Comparison of ENCODE assay signal across 8 mouse cellular contexts in the genomic region with DNA sequence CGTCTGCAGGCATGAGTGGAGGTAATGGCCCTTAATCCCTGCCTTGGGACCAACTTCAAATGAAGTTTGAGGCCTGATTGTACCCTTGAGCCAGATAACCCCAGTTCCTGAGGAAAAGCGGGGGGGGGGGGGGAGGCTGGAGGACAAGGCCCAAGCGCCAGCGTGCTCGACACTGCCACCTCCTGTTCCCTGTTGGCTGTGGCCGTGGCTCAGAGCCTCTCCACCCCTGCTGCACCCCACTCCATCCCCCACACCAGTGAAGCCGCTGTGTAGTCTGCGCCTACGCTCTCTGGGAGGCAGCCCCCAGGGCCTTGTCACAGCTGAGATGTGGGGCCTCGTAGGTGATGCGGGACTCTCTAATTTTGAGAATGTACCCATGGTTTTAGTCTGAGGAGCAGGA. TPM values are rescaled to one million over a fixed set of nuclear protein-coding genes. Genes with fewer than 3 reads are reported as not detected.
DNase-seq lines count a peak whose midpoint lies in the region; ATAC-seq and TF ChIP-seq lines count a peak whose summit lies in the region.

No protein-coding gene starts in this region.

- H3K4me3 ChIP-seq in embryonic facial prominence, embryonic 11.5 days (ENCODE audit: low read depth, low read length) = no peak overlapping the region
- H3K4me3 ChIP-seq in midbrain, postnatal 0 days (ENCODE audit: low read depth, low read length) = no peak overlapping the region

- no peaks in the 10 kb centered on the region for H3K27me3 ChIP-seq in embryonic facial prominence, embryonic 11.5 days (ENCODE audit: control insufficient read depth, insufficient read depth, low read length)
- no peaks in the 10 kb centered on the region for H3K27me3 ChIP-seq in midbrain, postnatal 0 days (ENCODE audit: insufficient read depth, low read length)

- no peak overlapping the region for H3K27ac ChIP-seq in embryonic facial prominence, embryonic 11.5 days (replicated peaks; ENCODE audit: low read depth, low read length)
- H3K27ac ChIP-seq in midbrain, postnatal 0 days (ENCODE audit: low read depth, low read length) = no peak overlapping the region; the same call in 1 of the 2 replicates

- no peak overlapping the region for H3K4me2 ChIP-seq in embryonic facial prominence, embryonic 11.5 days (ENCODE audit: low read depth, low read length)
- no peak overlapping the region for H3K4me2 ChIP-seq in midbrain, postnatal 0 days (ENCODE audit: low read depth, low read length, poor library complexity, severe bottlenecking)

- peaks cover 3% of the 10 kb centered on the region for H3K36me3 ChIP-seq in embryonic facial prominence, embryonic 11.5 days (replicated peaks; ENCODE audit: control insufficient read depth, insufficient read depth, low read depth, low read length)
- peaks cover 25% of the 10 kb centered on the region for H3K36me3 ChIP-seq in midbrain, postnatal 0 days (ENCODE audit: insufficient read depth, low read length)

- ATAC-seq in embryonic facial prominence, embryonic 11.5 days (replicated peaks; ENCODE audit: insufficient number of reproducible peaks, low FRiP score, low TSS enrichment, low read depth) = peak; percentile 32; the same call in 1 of the 2 replicates
- ATAC-seq in midbrain, postnatal 0 days (ENCODE audit: low FRiP score) = peak; percentile 45; the same call in 1 of the 2 replicates

- DNase-seq in left cerebral cortex, adult 18-20 months (ENCODE audit: low spot score in 2 of 2) = peak; percentile 71 to 76
- DNase-seq in left cerebral cortex, adult 11 months (ENCODE audit: low spot score) = no peak
- DNase-seq in embryonic facial prominence, embryonic 11.5 days (ENCODE audit: low spot score) = peak; percentile 71
- DNase-seq in heart, adult 8-10 months (ENCODE audit: low spot score) = peak; percentile 50
- peak; percentile 76 for DNase-seq in kidney, adult 18-20 months
- DNase-seq in liver = peak; percentile 65
- DNase-seq in midbrain, postnatal 0 days (ENCODE audit: low spot score) = peak; percentile 73
- DNase-seq in spleen, postnatal 36 days (ENCODE audit: low spot score in 2 of 2) = peak; percentile 34

- no peaks in the 10 kb centered on the region for H3K9me3 ChIP-seq in embryonic facial prominence, embryonic 11.5 days (replicated peaks; ENCODE audit: control insufficient read depth, low read length)
- no peaks in the 10 kb centered on the region for H3K9me3 ChIP-seq in midbrain, postnatal 0 days (ENCODE audit: low read length)

- TF ChIP-seq CTCF in midbrain, postnatal 0 days (IDR thresholded peaks at IDR 0.05) = peak; percentile 81

- H3K4me1 ChIP-seq in embryonic facial prominence, embryonic 11.5 days (ENCODE audit: control insufficient read depth, insufficient read depth, low read length) = no peaks in the 10 kb centered on the region
- H3K4me1 ChIP-seq in midbrain, postnatal 0 days (ENCODE audit: insufficient read depth, low read length) = peaks cover 3% of the 10 kb centered on the region; the same call in 1 of the 2 replicates

- 0 out of 2 replicates have a peak overlapping the region, but pooled peaks have one; percentile 10 for H3K9ac ChIP-seq in embryonic facial prominence, embryonic 11.5 days (replicated peaks; ENCODE audit: low read length)
- H3K9ac ChIP-seq in midbrain, postnatal 0 days (replicated peaks; ENCODE audit: low read length, poor library complexity, severe bottlenecking) = no peak overlapping the region

- 11% methylated on average over 10 of the region's 11 CpGs for WGBS in embryonic facial prominence, embryonic 11.5 days
- WGBS in midbrain, postnatal 0 days = 8% methylated on average over 11 of the region's 11 CpGs

RNA-seq across cellular contexts. Expression of gene Rrp7a, which starts 9.7 kb away (rescaled TPM):
- total RNA-seq in left cerebral cortex, adult 18-20 months (2021) = 100 to 1,000 TPM; 154 to 189 TPM
- polyA plus RNA-seq in embryonic facial prominence, embryonic 11.5 days (2014; fragmentation: Nextera tagmentation; extraction: Ambion mirVana) = 56.1 and 57.9 TPM in 2 replicates
- total RNA-seq in heart, adult 8-10 months (2022) = 10 to 100 TPM; 38.9 to 42.7 (median 40.5) TPM
- 171 and 228 TPM in 2 replicates for total RNA-seq in midbrain, postnatal 0 days (2014; rRNA removed)
- polyA plus RNA-seq in midbrain, postnatal 0 days (2015; fragmentation: Nextera tagmentation; extraction: Ambion mirVana) = 92.7 and 95.2 TPM in 2 replicates

RNA-seq across cellular contexts. Expression of gene Serhl, which starts 23.6 kb away (rescaled TPM):
- 1 to 10 TPM; 9.0 to 9.4 TPM for total RNA-seq in left cerebral cortex, adult 18-20 months (2021)
- polyA plus RNA-seq in embryonic facial prominence, embryonic 11.5 days (2014; fragmentation: Nextera tagmentation; extraction: Ambion mirVana) = 43.5 and 48.0 TPM in 2 replicates
- total RNA-seq in heart, adult 8-10 months (2022) = 10 to 100 TPM; 47.4 to 64.0 (median 62.0) TPM
- 4.2 and 6.7 TPM in 2 replicates for total RNA-seq in midbrain, postnatal 0 days (2014; rRNA removed)
- 38.5 and 40.0 TPM in 2 replicates for polyA plus RNA-seq in midbrain, postnatal 0 days (2015; fragmentation: Nextera tagmentation; extraction: Ambion mirVana)

RNA-seq across cellular contexts. Expression of gene Poldip3, which starts 36.3 kb away (rescaled TPM):
- total RNA-seq in left cerebral cortex, adult 18-20 months (2021) = 10 to 100 TPM; 83.2 to 93.1 TPM
- 161 and 174 TPM in 2 replicates for polyA plus RNA-seq in embryonic facial prominence, embryonic 11.5 days (2014; fragmentation: Nextera tagmentation; extraction: Ambion mirVana)
- 10 to 100 TPM; 23.5 to 27.1 (median 26.2) TPM for total RNA-seq in heart, adult 8-10 months (2022)
- total RNA-seq in midbrain, postnatal 0 days (2014; rRNA removed) = 93.3 and 114 TPM in 2 replicates
- 108 and 110 TPM in 2 replicates for polyA plus RNA-seq in midbrain, postnatal 0 days (2015; fragmentation: Nextera tagmentation; extraction: Ambion mirVana)

RNA-seq across cellular contexts. Expression of gene Cyb5r3, which starts 59.5 kb away (rescaled TPM):
- 10 to 100 TPM; 60.3 to 68.1 TPM for total RNA-seq in left cerebral cortex, adult 18-20 months (2021)
- polyA plus RNA-seq in embryonic facial prominence, embryonic 11.5 days (2014; fragmentation: Nextera tagmentation; extraction: Ambion mirVana) = 106 and 117 TPM in 2 replicates
- total RNA-seq in heart, adult 8-10 months (2022) = 100 to 1,000 TPM in 2 of 4 experiments, 10 to 100 TPM in 2; 81.4 to 113 (median 96.2) TPM
- total RNA-seq in midbrain, postnatal 0 days (2014; rRNA removed) = 76.8 and 86.5 TPM in 2 replicates
- 127 and 146 TPM in 2 replicates for polyA plus RNA-seq in midbrain, postnatal 0 days (2015; fragmentation: Nextera tagmentation; extraction: Ambion mirVana)
